Mouse (Mus musculus) heart, adult 8-10 months (tissue): ENCODE results near the gene Rere. TPM values are rescaled to one million over a fixed set of nuclear protein-coding genes. Genes with fewer than 3 reads are reported as not detected.
A peak's percentile ranks its signal among the peaks of the same experiment; 100 is the strongest.
"Not testable (repeated sequence)": the region's sequence is repeated elsewhere in the genome, so short reads cannot be mapped to it uniquely, and the experiment has no call there.

Source experiments
- DNase-seq: peaks from one replicate; pipeline ENCODE4 v3.0.0; 2022; ENCODE audit warnings: low spot score
- total RNA-seq, 4 experiments: library from RNA; stranded (reverse); gene quantifications; 2 replicates each; pipeline ENCODE4 v1.2.4; 2022

Rere gene
- total RNA-seq, 4 experiments from 2014 or later = 34.8 to 57.6 (median 51.3) TPM

GRCm38 (mm10) chr4:150599119-150599992 is 317.9 kb downstream of the Rere start:
- no peak for DNase-seq

- not testable (repeated sequence) for DNase-seq
Measured at GRCm38 (mm10) chr4:150600503-150600902, 319.1 kb downstream of the Rere start.

DNA sequence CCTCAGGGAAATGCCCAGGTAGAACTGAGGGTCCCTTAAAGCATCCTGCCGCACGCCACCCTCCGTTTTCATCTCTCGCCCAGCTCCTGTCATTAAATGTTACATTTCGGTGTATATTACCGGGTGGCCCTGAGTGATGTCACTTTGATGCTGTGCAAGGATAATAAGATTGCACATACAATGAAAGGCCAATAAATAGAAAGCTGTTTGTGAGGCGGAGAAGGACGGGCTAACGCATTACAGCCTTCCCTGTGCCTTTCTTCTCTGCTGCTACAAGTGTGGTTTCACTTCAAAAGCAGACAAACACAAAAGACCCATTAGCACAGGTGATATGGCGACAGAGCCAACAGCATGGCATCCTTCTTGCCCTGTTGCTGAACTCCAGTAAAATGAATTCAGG is 320.0 kb downstream of the Rere start:
- DNase-seq = no peak

DNA sequence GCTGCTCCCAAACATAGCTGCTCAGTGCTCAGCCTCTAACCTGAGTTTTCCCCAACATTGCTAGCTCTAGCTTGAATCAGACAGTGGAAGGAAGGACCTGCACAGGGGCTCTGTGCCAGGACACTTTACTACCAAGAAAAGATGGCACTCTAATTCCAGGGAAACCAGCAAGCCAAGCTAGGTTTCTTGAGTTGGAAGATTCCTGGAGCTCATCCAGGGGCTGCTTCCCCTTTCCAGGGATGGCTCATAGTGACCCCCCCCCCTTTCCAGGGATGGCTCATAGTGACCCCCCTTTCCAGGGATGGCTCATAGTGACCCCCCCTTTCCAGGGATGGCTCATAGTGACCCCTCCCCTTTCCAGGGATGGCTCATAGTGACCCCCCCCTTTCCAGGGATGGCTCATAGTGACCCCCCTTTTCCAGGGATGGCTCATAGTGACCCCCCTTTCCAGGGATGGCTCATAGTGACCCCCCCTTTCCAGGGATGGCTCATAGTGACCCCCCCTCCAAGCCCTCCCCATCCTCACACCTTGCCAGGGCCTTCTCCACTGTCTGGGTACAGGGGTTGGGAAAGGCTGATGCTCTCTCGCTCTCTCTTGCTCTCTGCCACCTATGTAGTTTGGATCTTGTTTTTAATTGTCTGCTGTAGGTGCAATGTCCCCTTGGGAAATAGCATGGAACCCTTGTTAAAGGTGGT is 322.1 kb downstream of the Rere start:
- no peak for DNase-seq

DNA sequence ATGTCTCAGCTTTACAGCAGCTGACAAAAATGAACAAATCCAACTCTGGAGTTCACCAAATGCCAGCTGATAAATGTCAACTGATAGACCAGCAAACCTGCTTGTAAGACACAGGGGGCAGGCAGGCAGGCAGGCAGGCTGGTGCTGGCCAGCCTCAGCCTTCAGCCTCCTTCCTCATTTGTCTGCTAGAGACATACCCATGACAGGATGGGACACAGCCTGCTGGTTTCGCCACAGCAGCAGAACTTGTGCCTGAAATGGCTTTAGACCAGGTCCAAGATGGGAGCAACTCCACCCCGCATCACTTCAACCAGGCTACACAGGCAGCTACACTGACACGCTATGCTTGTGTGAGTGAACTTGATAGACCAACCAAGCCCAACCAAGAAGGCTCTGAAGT is 324.4 kb downstream of the Rere start:
- no peak for DNase-seq

DNA sequence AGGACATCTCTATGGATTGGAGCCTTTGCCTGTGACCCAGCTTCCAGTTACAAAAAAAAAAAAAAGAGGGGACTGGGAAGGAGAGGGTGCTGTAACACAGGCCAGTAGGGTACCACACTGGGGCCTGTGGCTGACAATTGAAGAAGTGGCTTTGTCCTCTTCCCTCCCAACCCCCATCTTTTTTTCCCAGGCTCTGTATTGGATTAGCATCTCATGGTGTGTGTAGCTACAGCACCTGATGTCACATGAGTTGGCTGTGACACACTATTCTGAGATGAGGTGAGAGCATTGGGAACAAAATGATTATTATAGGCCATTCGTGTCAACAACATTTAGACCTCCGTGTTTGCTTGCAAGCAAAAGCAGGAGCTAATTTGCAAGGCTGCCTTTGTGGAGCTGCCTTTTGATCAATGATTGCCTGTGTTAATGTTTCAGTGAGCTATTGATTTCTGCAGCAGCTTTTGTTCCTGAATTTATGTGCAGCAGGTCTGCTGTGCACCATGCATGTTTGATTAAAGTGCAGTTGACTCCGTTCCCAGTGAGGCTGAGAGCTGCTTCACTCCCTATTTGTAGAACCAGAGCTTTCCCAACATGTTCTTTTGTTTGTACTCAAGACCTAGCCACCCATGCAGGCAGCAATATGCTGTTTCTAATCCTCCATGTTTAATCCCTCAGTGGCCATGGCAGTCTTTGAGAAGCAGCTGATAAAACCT is 325.2 kb downstream of the Rere start:
- DNase-seq = no peak

DNA sequence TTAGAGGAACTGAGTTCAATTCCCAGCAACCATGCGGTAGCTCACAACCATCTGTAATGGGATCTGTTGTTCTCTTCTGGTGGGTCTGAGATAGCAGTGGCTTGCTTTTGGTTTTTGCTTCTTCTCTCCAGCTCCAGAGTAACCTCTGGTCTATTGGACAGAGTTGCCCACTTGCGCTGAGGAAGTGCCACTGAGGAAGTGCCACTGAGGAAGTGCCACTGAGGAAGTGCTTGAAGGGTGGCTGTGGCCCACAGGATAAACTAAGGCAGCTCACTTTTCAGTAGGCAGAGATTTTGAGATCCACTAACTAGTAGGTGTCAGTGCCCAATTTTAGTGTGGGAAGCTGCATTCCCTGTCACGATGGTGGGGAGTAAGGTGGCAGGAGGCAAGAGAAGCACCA is 327.2 kb downstream of the Rere start:
- no peak for DNase-seq

DNA sequence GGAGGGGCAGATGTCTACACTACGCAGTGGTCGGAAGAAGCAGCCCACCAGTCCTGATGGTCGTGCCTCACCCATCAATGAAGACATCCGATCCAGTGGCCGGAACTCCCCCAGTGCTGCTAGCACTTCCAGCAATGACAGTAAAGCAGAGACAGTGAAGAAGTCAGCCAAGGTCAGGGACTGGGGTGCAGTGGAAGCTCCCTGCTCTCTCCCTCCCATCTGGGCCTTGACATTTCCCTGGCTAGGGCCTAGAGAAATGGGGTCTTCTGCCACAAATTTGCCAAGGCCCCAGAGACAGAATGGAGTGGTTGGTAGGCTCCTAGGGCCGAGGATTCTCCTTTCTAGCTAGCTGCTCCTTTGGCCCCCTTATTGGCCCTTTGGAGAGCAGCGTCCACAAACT is 332.3 kb downstream of the Rere start:
- no peak for DNase-seq

DNA sequence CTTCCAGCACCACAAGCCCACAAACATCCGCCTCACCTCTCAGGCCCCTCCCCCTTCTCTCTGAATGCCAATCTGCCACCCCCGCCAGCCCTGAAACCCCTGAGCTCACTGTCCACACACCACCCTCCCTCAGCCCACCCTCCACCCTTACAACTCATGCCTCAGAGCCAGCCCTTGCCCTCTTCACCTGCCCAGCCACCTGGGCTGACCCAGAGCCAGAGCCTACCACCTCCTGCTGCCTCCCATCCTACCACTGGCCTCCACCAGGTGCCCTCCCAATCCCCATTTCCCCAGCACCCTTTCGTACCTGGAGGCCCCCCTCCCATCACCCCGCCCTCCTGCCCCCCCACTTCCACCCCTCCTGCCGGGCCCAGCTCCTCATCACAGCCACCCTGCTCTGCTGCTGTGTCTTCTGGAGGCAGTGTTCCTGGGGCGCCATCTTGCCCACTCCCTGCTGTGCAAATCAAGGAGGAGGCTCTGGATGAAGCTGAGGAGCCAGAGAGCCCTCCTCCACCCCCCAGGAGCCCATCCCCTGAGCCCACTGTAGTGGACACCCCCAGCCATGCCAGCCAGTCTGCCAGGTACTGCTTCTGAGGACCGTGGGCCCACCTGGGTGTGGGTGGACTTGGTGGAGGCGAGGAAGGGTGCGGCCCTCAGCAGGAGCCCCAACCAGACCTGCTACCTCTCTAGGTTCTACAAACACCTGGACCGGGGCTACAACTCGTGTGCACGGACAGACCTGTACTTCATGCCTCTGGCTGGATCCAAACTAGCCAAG is 334.0 kb downstream of the Rere start:
- no peak for DNase-seq

- no peak for DNase-seq
Measured at GRCm38 (mm10) chr4:150616029-150616420, 334.6 kb downstream of the Rere start.

GRCm38 (mm10) chr4:150616841-150617240 is 335.4 kb downstream of the Rere start:
- no peak for DNase-seq

- no peak for DNase-seq
Measured at GRCm38 (mm10) chr4:150619011-150619410, 337.6 kb downstream of the Rere start.

DNA sequence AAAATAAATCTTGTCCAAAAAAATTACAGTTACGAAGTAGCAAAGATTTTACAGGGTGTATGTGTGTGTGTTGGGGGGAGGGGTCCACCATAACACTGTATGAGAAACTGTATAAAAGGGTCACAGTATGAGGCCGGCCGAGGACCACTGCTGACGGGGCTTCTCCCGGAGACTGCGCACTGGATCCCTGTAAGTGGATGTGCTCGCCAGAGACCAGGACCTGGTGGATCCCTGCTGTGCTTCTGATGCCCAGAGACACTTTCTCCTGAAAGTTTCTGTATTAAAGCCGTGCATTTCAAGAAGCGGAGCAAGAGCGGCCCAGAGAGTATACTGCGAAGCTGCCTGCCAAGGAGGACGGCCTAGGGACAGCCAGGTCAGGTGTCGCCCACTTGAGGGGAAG is 341.2 kb downstream of the Rere start:
- DNase-seq = no peak

DNA sequence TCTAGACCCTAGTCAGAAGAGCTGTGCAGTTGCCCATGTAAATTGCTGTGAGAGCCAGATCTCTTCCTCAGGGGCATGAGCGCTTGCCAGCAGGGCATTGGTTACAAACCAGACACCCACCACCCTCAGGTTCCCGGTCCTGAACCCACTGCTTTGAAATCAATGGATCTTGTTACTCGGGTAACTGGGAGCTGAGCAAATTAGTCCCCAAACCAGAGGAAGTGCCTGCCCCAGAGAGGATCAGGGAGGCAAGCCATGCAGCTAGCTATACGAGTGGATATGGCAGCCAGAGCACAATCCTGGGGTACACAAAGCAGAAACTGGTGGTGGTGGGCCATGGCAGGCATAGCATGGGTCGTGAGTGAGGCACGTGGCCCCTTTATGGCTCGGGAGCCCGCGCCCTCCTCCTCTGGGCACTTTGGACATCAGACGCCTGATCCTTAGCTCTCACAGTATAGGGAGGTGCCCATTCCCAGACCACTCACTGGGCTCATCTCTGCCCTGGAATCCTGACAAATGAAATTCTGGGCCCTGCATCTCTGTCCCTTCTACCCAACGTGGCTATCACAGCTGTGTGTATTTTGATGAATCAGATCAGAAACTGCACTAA is 342.9 kb downstream of the Rere start:
- DNase-seq = no peak

DNA sequence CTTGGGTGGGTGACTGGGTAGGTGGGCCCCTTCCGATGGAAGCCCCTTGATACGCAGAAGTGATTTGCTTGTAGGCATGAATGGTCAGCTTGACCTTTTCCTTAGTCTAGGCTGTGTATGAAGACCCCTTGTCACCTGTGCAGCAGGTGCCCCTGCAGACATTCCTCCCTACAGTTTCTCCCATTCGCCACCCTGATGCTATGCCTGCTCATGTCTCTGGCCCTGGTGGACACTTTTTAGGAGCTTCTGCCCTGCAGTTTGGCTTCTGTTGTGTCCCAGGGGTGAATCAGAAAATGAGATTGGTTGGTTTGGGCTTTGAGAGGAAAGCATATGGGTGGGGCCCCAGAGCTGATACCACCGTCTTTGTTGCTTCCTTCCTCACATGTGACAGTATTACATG is 343.5 kb downstream of the Rere start:
- no peak for DNase-seq

- peak; percentile 68 for DNase-seq
Measured at GRCm38 (mm10) chr4:150625425-150625824, 344.0 kb downstream of the Rere start.

- DNase-seq = peak; percentile 50
Measured at GRCm38 (mm10) chr4:150625951-150626732, 344.7 kb downstream of the Rere start.

- no peak for DNase-seq
Measured at GRCm38 (mm10) chr4:150629266-150629665, 347.8 kb downstream of the Rere start.

DNA sequence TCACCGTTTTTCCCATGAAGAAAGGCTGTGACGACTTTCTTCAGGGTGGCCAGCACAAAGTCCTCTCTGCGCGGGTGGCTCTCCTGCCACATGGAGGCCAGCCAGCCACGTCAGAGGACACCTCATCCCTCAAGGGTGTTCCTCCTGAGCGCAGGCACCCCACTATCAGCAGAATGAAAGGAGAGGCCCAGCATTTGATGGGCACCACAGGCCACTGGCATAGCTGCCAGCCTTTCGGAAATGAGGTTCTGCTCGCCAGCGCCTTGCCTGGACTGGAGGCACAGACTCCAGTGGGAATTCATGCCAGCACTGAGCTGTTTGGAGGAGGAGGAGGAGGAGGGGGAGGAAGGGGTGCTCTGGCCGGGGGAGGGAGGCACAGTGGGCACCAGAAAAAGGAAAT is 354.1 kb downstream of the Rere start:
- no peak for DNase-seq

DNA sequence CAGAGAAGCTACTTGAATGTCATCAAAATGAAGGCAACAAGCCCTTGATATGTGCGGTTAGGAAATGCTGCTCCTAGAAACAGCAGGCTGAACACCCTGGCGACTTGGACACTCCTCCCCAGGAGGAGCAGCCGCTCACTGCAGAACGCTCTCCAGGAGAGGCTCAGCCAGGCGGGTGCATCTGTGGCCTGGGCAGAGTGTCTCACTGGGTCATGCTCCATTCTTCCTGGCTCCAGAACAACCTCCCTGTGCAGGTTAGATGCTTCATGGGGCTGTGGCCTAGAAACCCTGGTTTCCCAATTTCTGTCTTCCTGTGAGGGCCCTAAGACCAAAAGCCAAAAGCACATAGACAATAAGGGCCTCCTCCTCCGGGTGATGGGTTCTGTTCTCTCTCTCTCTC is 355.2 kb downstream of the Rere start:
- no peak for DNase-seq
